Mouse (Mus musculus) G1E (cell line): ENCODE data around the gene Spa17.

Source experiments
- CTCF ChIP-seq: IDR thresholded peaks from 2 replicates; pipeline ENCODE4 v1.5.1; 2012; ENCODE audit warnings: low read depth, low read length, inconsistent platforms, mixed read lengths
- GATA1 ChIP-seq: IDR thresholded peaks from 2 replicates; pipeline ENCODE4 v1.6.1; 2012; ENCODE audit warnings: borderline replicate concordance, low read length, inconsistent platforms, mixed read lengths
- GATA2 ChIP-seq: IDR thresholded peaks from 2 replicates; pipeline ENCODE4 v1.6.1; 2012; ENCODE audit warnings: low read depth, low read length, inconsistent platforms, borderline replicate concordance
- TAL1 ChIP-seq: conservative IDR thresholded peaks from 2 replicates; pipeline ENCODE4 v1.6.1; 2012; ENCODE audit warnings: low read depth, low read length, inconsistent platforms, mixed read lengths

DNA sequence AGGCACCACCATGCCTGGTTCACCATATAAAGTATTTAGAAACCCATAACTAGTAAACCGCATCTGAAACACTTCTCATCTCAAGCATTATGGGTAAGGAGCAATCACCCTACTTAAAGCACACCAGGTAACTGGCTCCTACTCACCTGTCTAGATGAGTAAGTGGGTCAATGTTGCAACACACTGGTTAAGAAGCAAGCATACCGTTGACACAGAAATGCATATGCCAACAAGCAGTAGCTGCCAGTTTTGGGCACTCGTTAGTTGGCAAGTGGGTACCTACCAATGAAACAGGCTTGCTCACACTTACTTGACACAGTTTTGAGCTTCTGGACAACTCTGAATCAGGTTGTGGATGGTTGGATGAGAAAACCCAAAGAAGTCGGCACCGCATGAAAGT, 37.1 kb upstream of the Spa17 start:
- no peak for TF ChIP-seq TAL1
- no peak for TF ChIP-seq CTCF
- no peak for TF ChIP-seq GATA1
- TF ChIP-seq GATA2 = no peak
